Mouse (Mus musculus): ENCODE results near the gene Tmem108.

DNA sequence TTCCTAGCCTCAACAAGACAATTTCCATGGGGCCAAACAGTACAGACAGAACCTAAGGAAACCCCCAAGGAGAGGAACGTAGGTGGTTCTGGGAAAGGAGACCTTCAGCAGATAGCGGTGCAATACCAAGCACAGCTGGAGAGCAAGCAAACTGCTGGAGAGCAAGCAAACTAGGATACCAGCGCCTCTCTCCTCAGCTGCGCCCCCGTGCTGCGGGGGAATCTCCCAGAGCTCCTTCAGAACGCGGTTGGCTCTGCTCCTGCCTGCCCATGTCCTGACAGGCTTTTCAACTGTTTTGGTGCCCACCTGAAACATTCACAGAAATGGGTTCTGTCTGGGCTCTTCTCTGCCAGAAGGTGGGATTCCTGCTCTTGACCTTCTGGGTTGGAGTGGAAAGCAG is 221.1 kb downstream of the Tmem108 start:
- TF ChIP-seq CTCF (IDR thresholded peaks at IDR 0.05; ENCODE audit: borderline replicate concordance, control insufficient read depth, extremely low read depth, insufficient read depth, low read length, poor library complexity) = no peak
- TF ChIP-seq POLR2A (IDR thresholded peaks at IDR 0.05; ENCODE audit: control insufficient read depth, extremely low read depth, insufficient read depth, low read length, poor library complexity) = no peak

Data from thymus, adult 2 months (tissue).